Mouse (Mus musculus): ENCODE measurements around the gene Fam19a1. TPM values are rescaled to one million over a fixed set of nuclear protein-coding genes. Genes with fewer than 3 reads are reported as not detected.

Fam19a1 gene
- polyA plus RNA-seq, 1 experiment = 0.20 TPM

DNA sequence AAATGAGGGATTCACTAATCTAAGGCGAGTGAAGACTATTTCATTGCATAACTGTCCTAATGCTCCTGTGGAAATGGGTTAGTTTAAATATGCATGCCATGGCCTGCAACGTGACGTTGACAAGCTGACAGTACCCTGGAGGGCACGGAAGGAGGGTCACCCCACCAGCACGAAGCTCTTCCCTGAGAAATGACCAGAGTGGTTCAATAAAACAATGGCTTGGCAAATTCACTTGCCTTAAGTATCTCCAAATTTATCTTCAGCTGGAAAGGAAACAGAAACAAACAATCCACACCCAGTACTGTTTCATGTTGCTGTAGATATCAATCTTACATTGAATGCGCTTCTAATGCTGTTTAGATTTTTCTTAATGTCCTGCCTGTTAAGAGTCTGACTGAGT lies 316.4 kb downstream of the Fam19a1 start:
- Histone ChIP-seq H3K4me1 (ENCODE audit: control insufficient read depth, insufficient read depth, low read length) (no peaks in the 10 kb centered on the region), H3K27me3 (replicated peaks; ENCODE audit: control insufficient read depth, insufficient read depth, low read length) (no peaks in the 10 kb centered on the region), H3K36me3 (ENCODE audit: control insufficient read depth, insufficient read depth, low read length) (no peaks in the 10 kb centered on the region), H3K4me3 (ENCODE audit: insufficient read depth, low read depth, low read length) (no peak overlapping the region), H3K27ac (ENCODE audit: insufficient read depth, low read depth, low read length) (no peak overlapping the region)
- 57% methylated on average over 6 of the region's 6 CpGs for WGBS
- TF ChIP-seq CTCF (conservative IDR thresholded peaks at IDR 0.05; ENCODE audit: insufficient read depth, insufficient read length, low read depth, low read length) (no peak), POLR2A (IDR thresholded peaks at IDR 0.05; ENCODE audit: low read depth, low read length) (no peak)
- no peak for DNase-seq

DNA sequence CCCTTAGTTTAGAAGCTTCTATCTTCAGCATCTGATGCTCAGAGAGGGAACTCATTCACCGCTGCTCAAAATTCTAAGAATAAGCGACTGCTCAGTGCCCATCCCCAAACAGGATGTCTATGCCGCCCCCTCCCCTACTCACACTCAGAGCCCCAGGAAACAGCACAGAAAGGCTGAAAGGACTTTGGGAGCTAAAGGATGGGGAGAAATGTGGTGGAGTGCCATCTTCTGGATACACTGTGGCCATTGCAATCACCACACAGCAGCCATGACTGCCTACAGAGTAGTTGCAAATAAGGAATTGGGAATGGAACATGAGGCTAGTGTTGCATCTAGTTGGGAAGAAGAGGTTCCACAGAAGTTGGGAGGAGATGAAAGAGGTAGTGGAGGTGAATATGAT lies 319.4 kb downstream of the Fam19a1 start:
- Histone ChIP-seq H3K36me3 (ENCODE audit: control insufficient read depth, insufficient read depth, low read length) (no peaks in the 10 kb centered on the region), H3K4me3 (ENCODE audit: insufficient read depth, low read depth, low read length) (no peak overlapping the region), H3K27ac (ENCODE audit: insufficient read depth, low read depth, low read length) (no peak overlapping the region), H3K4me1 (ENCODE audit: control insufficient read depth, insufficient read depth, low read length) (no peaks in the 10 kb centered on the region), H3K27me3 (replicated peaks; ENCODE audit: control insufficient read depth, insufficient read depth, low read length) (no peaks in the 10 kb centered on the region)
- DNase-seq = peak; percentile 30
- TF ChIP-seq POLR2A (IDR thresholded peaks at IDR 0.05; ENCODE audit: low read depth, low read length) = no peak
- TF ChIP-seq CTCF (conservative IDR thresholded peaks at IDR 0.05; ENCODE audit: insufficient read depth, insufficient read length, low read depth, low read length) = no peak; the same call in 1 of the 2 replicates
- WGBS = 63% methylated on average over 3 of the region's 3 CpGs

DNA sequence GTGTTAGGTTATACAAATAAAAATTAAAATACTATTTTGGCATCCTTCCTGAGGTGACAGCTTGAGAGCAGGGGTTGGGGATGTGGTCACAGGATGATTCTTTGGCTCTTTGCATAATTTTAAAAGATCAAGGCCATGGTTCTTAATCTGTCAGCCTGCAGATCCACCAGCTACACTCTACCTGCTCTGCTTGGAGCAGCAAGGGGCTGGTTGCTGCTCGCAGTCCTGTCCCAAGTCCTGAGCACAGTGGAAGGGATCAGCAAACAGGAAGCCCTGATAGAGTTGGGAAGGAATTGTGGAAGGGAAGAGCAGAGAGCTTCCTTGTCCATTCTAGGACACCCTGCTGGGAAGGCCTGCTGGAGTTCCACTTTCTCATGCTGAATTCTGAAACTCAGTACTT lies 320.9 kb downstream of the Fam19a1 start:
- H3K4me3 ChIP-seq (ENCODE audit: insufficient read depth, low read depth, low read length) = no peak overlapping the region
- no peaks in the 10 kb centered on the region for H3K36me3 ChIP-seq (ENCODE audit: control insufficient read depth, insufficient read depth, low read length)
- no peaks in the 10 kb centered on the region for H3K4me1 ChIP-seq (ENCODE audit: control insufficient read depth, insufficient read depth, low read length)
- no peaks in the 10 kb centered on the region for H3K27me3 ChIP-seq (replicated peaks; ENCODE audit: control insufficient read depth, insufficient read depth, low read length)
- TF ChIP-seq POLR2A (IDR thresholded peaks at IDR 0.05; ENCODE audit: low read depth, low read length) (no peak), CTCF (conservative IDR thresholded peaks at IDR 0.05; ENCODE audit: insufficient read depth, insufficient read length, low read depth, low read length) (no peak)
- 82% methylated on average over 1 of the region's 1 CpGs for WGBS
- H3K27ac ChIP-seq (ENCODE audit: insufficient read depth, low read depth, low read length) = no peak overlapping the region
- DNase-seq = no peak

DNA sequence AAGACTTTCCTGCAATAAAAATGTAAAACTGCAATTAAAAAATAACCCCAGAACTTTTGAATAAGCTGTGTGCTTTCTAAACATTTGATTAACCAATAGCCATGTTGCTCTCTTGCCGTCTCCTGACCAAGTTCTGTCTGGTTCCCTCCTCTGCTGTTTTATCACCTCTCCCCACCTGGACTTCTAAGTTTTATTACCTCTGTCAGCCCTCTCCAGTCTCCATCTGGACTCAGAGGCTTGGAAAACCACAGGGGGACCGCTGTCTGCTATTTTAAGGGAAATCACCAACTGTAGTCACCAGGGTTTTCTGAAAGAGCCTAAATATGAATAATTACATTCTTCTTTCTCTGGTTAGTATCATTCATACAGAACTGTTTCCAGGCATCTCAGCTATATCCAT lies 322.6 kb downstream of the Fam19a1 start:
- Histone ChIP-seq H3K27ac (ENCODE audit: insufficient read depth, low read depth, low read length) (no peak overlapping the region), H3K4me1 (ENCODE audit: control insufficient read depth, insufficient read depth, low read length) (no peaks in the 10 kb centered on the region), H3K27me3 (replicated peaks; ENCODE audit: control insufficient read depth, insufficient read depth, low read length) (no peaks in the 10 kb centered on the region), H3K36me3 (ENCODE audit: control insufficient read depth, insufficient read depth, low read length) (no peaks in the 10 kb centered on the region), H3K4me3 (ENCODE audit: insufficient read depth, low read depth, low read length) (no peak overlapping the region)
- no peak for TF ChIP-seq POLR2A (IDR thresholded peaks at IDR 0.05; ENCODE audit: low read depth, low read length)
- TF ChIP-seq CTCF (conservative IDR thresholded peaks at IDR 0.05; ENCODE audit: insufficient read depth, insufficient read length, low read depth, low read length) = no peak
- no peak for DNase-seq
- 60% methylated on average over 2 of the region's 2 CpGs for WGBS

DNA sequence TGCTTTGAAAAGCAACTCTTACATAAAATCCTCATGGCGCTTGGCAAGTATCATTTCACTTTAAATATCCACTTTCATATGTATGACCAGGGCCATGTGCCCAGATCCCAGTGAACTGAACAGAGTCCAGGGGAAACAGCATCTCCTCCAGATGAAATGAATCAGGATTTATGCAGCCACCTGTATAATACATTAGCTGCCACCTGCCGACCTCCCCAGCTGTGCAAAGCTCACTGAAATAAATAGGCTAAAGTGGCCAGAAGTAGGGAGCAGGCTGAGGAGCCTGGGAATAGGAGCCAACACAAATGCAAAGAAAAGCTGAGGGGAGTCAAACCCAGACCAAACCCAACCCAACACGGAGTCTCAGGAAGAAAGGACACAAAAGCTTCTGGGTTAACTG lies 324.9 kb downstream of the Fam19a1 start:
- H3K4me1 ChIP-seq (ENCODE audit: control insufficient read depth, insufficient read depth, low read length) = no peaks in the 10 kb centered on the region
- 31% methylated on average over 3 of the region's 3 CpGs for WGBS
- TF ChIP-seq CTCF (conservative IDR thresholded peaks at IDR 0.05; ENCODE audit: insufficient read depth, insufficient read length, low read depth, low read length) (no peak), POLR2A (IDR thresholded peaks at IDR 0.05; ENCODE audit: low read depth, low read length) (no peak)
- no peaks in the 10 kb centered on the region for H3K36me3 ChIP-seq (ENCODE audit: control insufficient read depth, insufficient read depth, low read length)
- H3K27ac ChIP-seq (ENCODE audit: insufficient read depth, low read depth, low read length) = no peak overlapping the region
- H3K27me3 ChIP-seq (replicated peaks; ENCODE audit: control insufficient read depth, insufficient read depth, low read length) = no peaks in the 10 kb centered on the region
- DNase-seq = no peak
- H3K4me3 ChIP-seq (ENCODE audit: insufficient read depth, low read depth, low read length) = no peak overlapping the region

DNA sequence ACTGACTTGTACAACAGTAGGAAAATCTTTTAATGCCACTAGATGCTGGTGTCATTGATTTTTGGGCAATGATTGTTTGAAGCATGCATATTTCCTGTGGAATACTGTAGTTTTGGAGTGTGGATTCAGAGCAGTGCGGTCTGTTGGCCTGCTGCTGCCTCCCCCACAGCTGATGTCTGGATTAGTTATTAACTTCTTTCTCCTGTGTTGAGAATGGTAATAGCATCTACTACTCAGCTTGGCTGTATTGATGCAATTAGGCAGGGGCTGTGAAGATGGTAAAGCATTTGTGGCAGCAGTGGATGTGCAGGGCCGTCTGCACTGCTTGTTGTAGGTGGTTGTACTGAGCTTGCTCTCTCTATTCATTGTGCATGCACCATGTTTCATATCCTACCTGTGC lies 326.5 kb downstream of the Fam19a1 start:
- Histone ChIP-seq H3K27me3 (replicated peaks; ENCODE audit: control insufficient read depth, insufficient read depth, low read length) (no peaks in the 10 kb centered on the region), H3K36me3 (ENCODE audit: control insufficient read depth, insufficient read depth, low read length) (no peaks in the 10 kb centered on the region), H3K27ac (ENCODE audit: insufficient read depth, low read depth, low read length) (no peak overlapping the region), H3K4me3 (ENCODE audit: insufficient read depth, low read depth, low read length) (no peak overlapping the region), H3K4me1 (ENCODE audit: control insufficient read depth, insufficient read depth, low read length) (no peaks in the 10 kb centered on the region)
- peak; percentile 57 for DNase-seq
- 36% methylated on average over 2 of the region's 2 CpGs for WGBS
- TF ChIP-seq POLR2A (IDR thresholded peaks at IDR 0.05; ENCODE audit: low read depth, low read length) = no peak

DNA sequence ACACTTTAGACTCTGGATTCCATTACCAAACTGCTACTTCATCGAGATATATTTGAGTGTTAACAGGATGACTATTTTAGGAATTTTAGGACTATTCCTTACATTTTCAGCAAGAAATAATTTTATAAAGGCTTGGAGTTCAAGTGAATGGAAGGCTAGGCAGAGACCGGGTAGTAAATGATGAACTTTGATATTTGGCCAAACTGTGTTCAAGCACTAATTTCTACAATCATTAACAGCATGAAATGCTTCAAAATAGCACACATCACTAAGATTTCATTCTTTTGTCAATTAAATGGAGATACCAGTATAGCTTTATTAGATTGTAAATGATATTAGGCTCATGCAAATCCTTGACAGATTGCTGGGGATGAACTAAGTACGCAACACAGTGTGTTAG lies 329.0 kb downstream of the Fam19a1 start:
- WGBS = 63% methylated on average over 3 of the region's 3 CpGs
- peak; percentile 61 for DNase-seq
- Histone ChIP-seq H3K27ac (ENCODE audit: insufficient read depth, low read depth, low read length) (no peak overlapping the region), H3K4me3 (ENCODE audit: insufficient read depth, low read depth, low read length) (no peak overlapping the region), H3K4me1 (ENCODE audit: control insufficient read depth, insufficient read depth, low read length) (no peaks in the 10 kb centered on the region), H3K36me3 (ENCODE audit: control insufficient read depth, insufficient read depth, low read length) (no peaks in the 10 kb centered on the region), H3K27me3 (replicated peaks; ENCODE audit: control insufficient read depth, insufficient read depth, low read length) (no peaks in the 10 kb centered on the region)
- TF ChIP-seq CTCF (conservative IDR thresholded peaks at IDR 0.05; ENCODE audit: insufficient read depth, insufficient read length, low read depth, low read length) (no peak), POLR2A (IDR thresholded peaks at IDR 0.05; ENCODE audit: low read depth, low read length) (no peak)

DNA sequence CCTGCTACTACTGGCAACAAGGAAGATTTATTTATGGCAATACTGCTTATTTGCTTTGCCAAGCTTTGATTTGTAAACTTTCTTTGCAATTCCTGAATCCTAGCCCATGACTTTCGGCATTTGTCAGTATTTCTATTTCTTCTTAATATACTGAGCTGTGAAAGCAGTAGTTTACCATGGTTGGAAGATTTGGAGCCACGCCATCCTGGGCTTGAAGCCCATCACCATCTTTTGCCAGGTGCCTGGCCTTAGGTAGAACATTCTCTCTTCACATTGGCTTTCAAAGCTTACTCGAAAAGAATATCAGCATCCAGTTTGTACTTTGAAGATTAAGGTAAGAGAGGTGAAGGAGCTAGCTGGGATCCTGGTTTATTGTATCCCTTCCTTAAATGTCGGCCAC lies 334.5 kb downstream of the Fam19a1 start:
- Histone ChIP-seq H3K36me3 (ENCODE audit: control insufficient read depth, insufficient read depth, low read length) (no peaks in the 10 kb centered on the region), H3K27ac (ENCODE audit: insufficient read depth, low read depth, low read length) (no peak overlapping the region), H3K4me1 (ENCODE audit: control insufficient read depth, insufficient read depth, low read length) (no peaks in the 10 kb centered on the region), H3K27me3 (replicated peaks; ENCODE audit: control insufficient read depth, insufficient read depth, low read length) (no peaks in the 10 kb centered on the region), H3K4me3 (ENCODE audit: insufficient read depth, low read depth, low read length) (no peak overlapping the region)
- TF ChIP-seq CTCF (conservative IDR thresholded peaks at IDR 0.05; ENCODE audit: insufficient read depth, insufficient read length, low read depth, low read length) (no peak), POLR2A (IDR thresholded peaks at IDR 0.05; ENCODE audit: low read depth, low read length) (no peak)
- WGBS = 77% methylated on average over 4 of the region's 4 CpGs
- DNase-seq = peak; percentile 11

Measured in kidney, adult 2 months (tissue).